Mouse (Mus musculus): Measurements from ENCODE around the gene Tbc1d17.

GRCm38 (mm10) chr7:44812651-44813325 lies 36.1 kb downstream of the Tbc1d17 start:
- TF ChIP-seq POLR2A (IDR thresholded peaks at IDR 0.05; ENCODE audit: control insufficient read depth, extremely low read depth, insufficient read depth, low read length, poor library complexity) (no peak), CTCF (IDR thresholded peaks at IDR 0.05; ENCODE audit: borderline replicate concordance, control insufficient read depth, extremely low read depth, insufficient read depth, low read length, poor library complexity) (no peak)
